Mouse (Mus musculus) CD4-positive, CD25-positive, alpha-beta regulatory T cell, adult 2 months (primary cell): ENCODE measurements around the gene Fam185a.
A peak's percentile ranks its signal among the peaks of the same experiment; 100 is the strongest.

ENCODE experiments used
- DNase-seq: peaks from one replicate; pipeline ENCODE4 v3.0.0-alpha.2; 2012; ENCODE audit warnings: low read depth, low spot score

Gene Fam185a

GRCm38 (mm10) chr5:21426666-21427065 is 1.9 kb downstream of the Fam185a start:
- DNase-seq: no peak

DNA sequence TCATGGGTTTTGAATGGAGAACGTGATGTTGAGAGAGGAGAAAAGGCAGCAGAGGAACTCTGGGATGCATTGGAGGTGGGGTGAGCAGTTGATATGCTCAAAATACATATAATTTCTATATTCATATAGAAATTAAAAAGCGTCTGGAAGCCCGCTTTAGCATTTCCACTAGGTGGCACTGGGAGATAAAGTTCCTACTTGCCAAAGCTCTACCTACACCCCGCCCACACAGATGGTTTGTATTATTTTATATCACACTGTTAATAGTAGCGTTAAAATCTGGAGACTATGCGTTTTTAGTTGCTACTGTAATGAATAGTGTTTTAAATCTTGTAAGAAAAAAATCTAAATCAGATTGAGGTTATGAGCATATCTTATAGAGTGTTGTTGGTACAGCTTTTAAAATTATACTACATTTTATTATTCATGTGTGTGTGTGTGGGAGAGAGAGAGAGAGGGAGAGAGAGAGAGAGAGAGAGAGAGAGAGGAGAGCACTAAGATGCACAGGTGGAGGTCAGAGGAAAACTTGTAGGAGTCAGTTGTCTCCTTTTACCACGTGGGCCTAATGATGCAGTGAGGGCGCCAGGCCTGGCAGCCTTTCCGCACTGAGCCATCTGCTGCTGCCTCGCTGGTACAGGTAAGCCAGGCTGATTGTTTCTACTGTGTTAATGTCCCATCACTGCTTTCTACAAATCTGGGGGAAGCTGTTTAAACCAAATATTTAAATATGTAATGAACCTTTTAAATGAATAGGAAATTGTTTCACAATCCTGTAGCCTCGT is 9.6 kb downstream of the Fam185a start:
- peak; percentile 30 for DNase-seq

DNA sequence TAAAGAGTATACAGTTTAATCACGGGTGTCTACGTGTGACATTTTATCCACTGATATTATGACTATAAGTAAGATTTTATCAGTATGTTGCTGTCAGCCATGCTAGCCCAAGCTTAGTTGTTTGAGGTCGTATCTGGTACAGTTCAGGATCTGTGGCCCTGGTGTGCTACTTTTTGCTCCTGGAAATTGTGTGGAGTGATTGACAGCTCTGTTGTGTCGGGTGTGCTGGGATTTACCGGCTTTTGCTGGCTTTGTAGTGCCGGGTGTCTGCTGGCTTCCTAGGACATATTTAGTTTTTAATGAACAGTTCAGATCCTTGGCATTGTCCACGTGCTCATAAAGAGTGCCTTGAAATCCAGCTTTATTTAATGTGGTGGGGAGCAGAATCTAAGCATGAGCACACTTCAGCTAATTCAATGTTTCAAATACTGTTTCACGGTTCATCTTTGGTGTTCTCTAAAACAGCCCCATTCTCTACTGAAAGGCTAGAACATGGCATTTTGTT is 11.8 kb downstream of the Fam185a start:
- DNase-seq: no peak

DNA sequence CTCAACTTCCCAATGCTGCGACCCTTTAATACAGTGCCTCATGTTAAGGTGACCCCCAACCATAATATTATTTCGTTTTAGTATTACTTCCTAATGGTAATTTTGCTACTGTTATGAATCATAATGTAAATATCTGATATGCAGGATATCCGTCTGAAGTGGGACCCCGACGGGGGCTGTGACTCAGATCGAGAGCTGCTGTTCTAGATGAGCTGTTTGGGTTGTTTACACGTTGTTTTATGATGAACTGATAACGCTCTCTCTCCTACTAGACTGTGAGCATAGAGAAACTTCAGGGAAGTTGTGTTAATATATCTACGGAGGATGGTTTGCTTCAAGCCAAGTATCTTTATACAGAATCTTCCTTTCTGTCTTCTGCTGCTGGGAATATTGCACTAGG is 13.7 kb downstream of the Fam185a start:
- peak; percentile 44 for DNase-seq

- DNase-seq: no peak
Observed at GRCm38 (mm10) chr5:21439446-21440110, 14.8 kb downstream of the Fam185a start.

GRCm38 (mm10) chr5:21440833-21441530 is 16.2 kb downstream of the Fam185a start:
- no peak for DNase-seq

DNA sequence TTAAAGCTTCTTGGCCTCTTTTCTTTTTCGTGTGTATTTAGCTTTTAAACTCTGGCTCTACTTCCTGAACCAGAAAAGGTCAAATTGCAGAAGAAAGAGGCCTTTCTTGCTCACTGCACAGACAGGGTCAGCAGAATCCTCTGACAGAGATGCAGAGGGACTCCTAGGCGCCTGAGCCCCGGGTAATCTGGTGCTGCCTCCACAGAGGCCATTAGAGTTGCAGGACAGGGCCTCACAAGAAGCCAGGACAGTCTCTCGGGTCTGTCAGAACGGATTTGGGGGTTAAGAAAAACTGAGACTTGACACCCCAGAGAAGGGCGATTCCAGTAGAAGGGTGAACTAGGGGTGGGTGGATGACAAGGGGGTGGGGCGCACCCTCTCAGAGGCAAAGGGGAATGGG is 42.6 kb downstream of the Fam185a start:
- no peak for DNase-seq

- no peak for DNase-seq
Observed at GRCm38 (mm10) chr5:21468100-21468499, 43.3 kb downstream of the Fam185a start.

- DNase-seq: no peak
Observed at GRCm38 (mm10) chr5:21478428-21478827, 53.7 kb downstream of the Fam185a start.

DNA sequence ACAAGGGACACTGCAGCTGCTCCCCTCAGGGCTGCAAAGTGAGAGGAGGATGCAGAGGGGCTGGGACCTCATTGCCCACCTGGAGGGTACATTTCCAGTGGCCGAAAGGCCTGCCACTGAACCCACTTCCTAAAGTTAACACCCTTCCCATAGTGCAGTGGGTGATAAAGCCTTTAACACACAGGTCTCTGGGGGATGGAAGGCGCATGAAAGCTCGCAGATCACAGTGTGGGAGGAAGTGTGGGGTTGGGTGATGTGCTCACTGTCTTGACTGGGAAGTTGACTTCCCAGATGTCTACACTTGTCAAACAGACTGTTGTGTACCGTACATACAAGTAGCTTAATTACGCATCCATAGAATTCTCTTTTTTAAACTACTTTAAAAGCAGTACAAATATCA is 55.0 kb downstream of the Fam185a start:
- DNase-seq: no peak

- no peak for DNase-seq
Observed at GRCm38 (mm10) chr5:21481521-21481920, 56.8 kb downstream of the Fam185a start.

DNA sequence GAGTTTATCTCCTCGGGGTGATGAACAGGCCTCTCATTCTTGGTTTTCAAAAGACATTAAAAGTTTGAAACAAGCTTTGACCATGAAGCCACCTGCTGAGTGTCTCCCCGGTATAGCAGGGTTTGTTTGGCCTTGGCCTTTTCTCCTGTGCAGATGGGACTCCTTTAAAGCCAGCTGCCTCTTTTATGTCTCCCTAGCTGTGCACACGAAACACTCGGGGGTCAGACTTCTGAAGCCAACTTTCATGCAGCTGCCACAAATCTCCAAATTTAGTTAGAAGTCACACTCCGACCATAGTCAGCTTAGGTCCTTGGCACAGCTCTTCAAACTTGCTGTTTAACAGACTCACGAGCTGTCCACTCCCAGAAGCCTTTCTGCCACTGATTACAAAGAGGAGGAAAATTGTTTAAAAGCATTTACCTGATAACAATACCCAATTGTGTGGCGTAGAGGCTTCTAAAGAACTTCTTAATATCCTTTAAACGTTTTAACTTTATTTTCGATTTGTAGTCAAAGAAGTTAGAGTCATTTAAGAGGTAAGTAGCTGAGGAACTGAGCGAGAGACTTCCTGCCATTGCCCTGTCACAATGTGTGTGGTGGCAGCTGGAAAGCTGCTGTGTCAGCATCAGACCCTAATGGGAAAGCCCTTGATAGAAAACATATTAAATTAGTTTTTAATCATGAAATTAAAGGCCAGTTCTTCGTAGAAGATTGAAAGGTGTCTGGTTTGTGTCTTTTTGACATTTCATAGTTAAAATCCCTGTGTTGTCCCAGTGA is 57.9 kb downstream of the Fam185a start:
- no peak for DNase-seq

DNA sequence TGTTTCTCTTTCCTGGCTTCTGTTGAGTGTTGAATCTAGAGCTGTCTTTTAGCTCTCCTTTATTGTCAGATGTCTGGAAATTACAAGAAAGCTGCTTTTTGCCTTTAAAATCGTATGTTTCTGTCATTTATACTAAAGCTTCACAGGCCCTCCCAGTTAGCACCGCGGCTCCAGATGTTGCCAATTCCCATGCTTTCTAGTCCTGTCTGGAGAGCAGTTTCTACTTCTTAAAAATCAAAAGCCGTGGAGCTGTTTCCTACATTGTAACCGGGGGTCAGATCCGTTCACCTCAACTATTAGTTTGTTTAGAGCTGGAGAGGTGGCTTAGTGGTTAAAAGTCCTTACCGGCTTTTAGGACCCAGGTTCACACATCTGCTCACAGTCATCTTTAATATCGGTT is 58.5 kb downstream of the Fam185a start:
- DNase-seq: no peak

DNA sequence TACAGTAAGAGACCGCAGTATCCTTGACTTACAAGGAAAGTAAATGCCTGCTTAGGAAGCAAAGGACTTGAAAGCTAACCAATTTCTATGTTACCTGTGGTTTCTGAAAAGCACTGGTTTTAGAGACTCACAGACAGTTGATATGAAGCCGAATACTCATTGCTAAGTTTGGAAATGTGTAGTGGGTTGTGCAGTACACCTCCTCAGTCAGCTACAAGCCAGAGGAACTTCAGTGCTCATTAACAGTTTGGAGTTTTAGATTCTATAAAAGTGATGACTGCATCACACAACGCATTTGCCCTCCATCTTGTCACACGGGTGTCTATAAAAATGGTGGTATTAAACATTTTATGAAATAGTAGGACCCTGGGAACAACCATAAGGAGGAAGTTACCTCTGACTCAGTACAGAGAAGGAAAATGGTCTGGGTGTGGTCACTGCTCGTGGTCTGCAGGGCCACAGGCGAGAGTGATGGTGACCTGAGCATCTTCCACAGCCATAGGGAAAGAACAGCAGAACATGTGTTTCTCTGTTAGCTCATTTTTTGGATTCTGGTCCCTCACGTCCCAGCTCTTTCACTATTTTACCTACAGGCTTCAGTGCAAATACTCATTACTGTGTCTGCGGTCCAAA is 60.6 kb downstream of the Fam185a start:
- no peak for DNase-seq

GRCm38 (mm10) chr5:21486798-21487197 is 62.0 kb downstream of the Fam185a start:
- no peak for DNase-seq

DNA sequence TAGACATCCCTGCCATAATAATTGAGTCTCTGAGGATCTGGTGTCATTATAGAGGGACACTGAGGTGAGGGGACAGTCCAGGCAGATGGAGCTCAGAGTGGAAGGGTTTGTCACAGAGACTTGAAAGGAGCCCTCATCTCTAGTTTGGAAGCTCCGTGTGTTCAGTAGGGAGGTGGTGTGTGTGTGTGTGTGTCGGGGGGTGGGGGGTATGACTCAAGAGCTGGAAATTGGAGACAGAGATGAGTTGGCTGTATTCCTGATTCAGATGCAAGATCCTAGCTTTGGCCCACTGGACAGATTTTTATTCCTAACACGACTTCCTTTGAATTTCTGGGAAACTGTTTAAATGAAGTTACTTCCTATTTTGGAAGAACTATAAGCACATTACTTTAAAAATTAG is 62.5 kb downstream of the Fam185a start:
- no peak for DNase-seq

- no peak for DNase-seq
Observed at GRCm38 (mm10) chr5:21487716-21488115, 63.0 kb downstream of the Fam185a start.

GRCm38 (mm10) chr5:21488506-21488905 is 63.7 kb downstream of the Fam185a start:
- DNase-seq: no peak

DNA sequence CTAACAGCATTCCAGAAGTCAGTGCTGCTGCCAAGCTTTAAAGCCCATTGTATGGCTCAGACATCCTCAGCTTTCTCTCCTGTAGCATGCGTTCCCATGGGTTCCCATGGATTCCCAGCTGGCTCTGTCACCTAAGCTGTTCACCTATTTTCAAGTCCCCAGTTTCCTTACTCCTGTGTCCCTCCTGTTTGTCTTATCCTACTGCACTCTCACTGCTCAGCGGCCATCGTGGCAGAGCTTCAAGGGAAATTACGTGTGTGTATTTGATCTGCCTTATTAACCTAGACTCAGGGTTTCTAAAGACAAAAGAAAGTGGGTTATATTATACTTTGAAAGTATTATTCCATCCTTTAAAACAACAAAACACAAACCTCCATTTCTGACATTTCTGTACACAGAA is 64.4 kb downstream of the Fam185a start:
- no peak for DNase-seq

GRCm38 (mm10) chr5:21491469-21491868 is 66.7 kb downstream of the Fam185a start:
- DNase-seq: no peak

DNA sequence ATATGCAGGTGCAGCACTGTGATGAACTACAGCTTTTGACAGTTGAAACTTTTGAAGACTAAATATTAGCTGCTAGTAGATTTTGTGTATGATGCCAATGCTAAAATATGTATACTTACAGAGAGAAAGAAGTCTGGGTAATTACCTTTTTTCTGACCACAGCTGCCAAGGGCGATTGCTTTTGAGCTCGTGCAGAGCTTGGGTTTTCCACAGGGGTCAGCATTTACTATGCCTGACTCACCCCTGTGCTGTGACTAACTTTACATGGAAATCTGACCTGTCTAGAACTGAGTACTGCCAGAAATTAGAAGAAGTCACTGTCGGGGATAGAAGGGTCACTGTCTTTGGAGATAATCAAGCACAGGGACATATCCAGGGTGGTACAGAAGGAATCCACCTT is 67.5 kb downstream of the Fam185a start:
- DNase-seq: no peak
